Mouse (Mus musculus): ENCODE results near the gene Sirpa.

Sirpa gene

GRCm38 (mm10) chr2:129592459-129593140 lies at the start of gene Sirpa:
Sirpa (plus strand) TSS chr2:129592835.
- DNase-seq (ENCODE audit: extremely low read depth, insufficient read length, low spot score): no peak

- no peak for DNase-seq (ENCODE audit: extremely low read depth, insufficient read length, low spot score)
Measured at GRCm38 (mm10) chr2:129544448-129544847, 48.2 kb upstream of the Sirpa start.

GRCm38 (mm10) chr2:129544919-129545318 lies 47.7 kb upstream of the Sirpa start:
- DNase-seq (ENCODE audit: extremely low read depth, insufficient read length, low spot score): no peak

GRCm38 (mm10) chr2:129545596-129545995 lies 47.0 kb upstream of the Sirpa start:
- no peak for DNase-seq (ENCODE audit: extremely low read depth, insufficient read length, low spot score)

- no peak for DNase-seq (ENCODE audit: extremely low read depth, insufficient read length, low spot score)
Measured at GRCm38 (mm10) chr2:129546772-129547171, 45.9 kb upstream of the Sirpa start.

- no peak for DNase-seq (ENCODE audit: extremely low read depth, insufficient read length, low spot score)
Measured at GRCm38 (mm10) chr2:129549537-129550135, 43.0 kb upstream of the Sirpa start.

- DNase-seq (ENCODE audit: extremely low read depth, insufficient read length, low spot score): no peak
Measured at GRCm38 (mm10) chr2:129550781-129551180, 41.9 kb upstream of the Sirpa start.

GRCm38 (mm10) chr2:129556081-129556480 lies 36.6 kb upstream of the Sirpa start:
- no peak for DNase-seq (ENCODE audit: extremely low read depth, insufficient read length, low spot score)

GRCm38 (mm10) chr2:129558008-129558874 lies 34.4 kb upstream of the Sirpa start:
- peak; percentile 44 for DNase-seq (ENCODE audit: extremely low read depth, insufficient read length, low spot score)

GRCm38 (mm10) chr2:129558875-129559219 lies 33.8 kb upstream of the Sirpa start:
- no peak for DNase-seq (ENCODE audit: extremely low read depth, insufficient read length, low spot score)

GRCm38 (mm10) chr2:129561796-129562195 lies 30.8 kb upstream of the Sirpa start:
- no peak for DNase-seq (ENCODE audit: extremely low read depth, insufficient read length, low spot score)

GRCm38 (mm10) chr2:129563944-129564709 lies 28.5 kb upstream of the Sirpa start:
- DNase-seq (ENCODE audit: extremely low read depth, insufficient read length, low spot score): no peak

GRCm38 (mm10) chr2:129569120-129569519 lies 23.5 kb upstream of the Sirpa start:
- no peak for DNase-seq (ENCODE audit: extremely low read depth, insufficient read length, low spot score)

GRCm38 (mm10) chr2:129569556-129569955 lies 23.1 kb upstream of the Sirpa start:
- DNase-seq (ENCODE audit: extremely low read depth, insufficient read length, low spot score): no peak

- DNase-seq (ENCODE audit: extremely low read depth, insufficient read length, low spot score): no peak
Measured at GRCm38 (mm10) chr2:129573701-129574273, 18.8 kb upstream of the Sirpa start.

GRCm38 (mm10) chr2:129574395-129575046 lies 18.1 kb upstream of the Sirpa start:
- no peak for DNase-seq (ENCODE audit: extremely low read depth, insufficient read length, low spot score)

- no peak for DNase-seq (ENCODE audit: extremely low read depth, insufficient read length, low spot score)
Measured at GRCm38 (mm10) chr2:129575113-129575512, 17.5 kb upstream of the Sirpa start.

- no peak for DNase-seq (ENCODE audit: extremely low read depth, insufficient read length, low spot score)
Measured at GRCm38 (mm10) chr2:129576611-129577447, 15.8 kb upstream of the Sirpa start.

- DNase-seq (ENCODE audit: extremely low read depth, insufficient read length, low spot score): no peak
Measured at GRCm38 (mm10) chr2:129580656-129581055, 12.0 kb upstream of the Sirpa start.
